Mouse (Mus musculus): ENCODE data around the gene Mrpl30. TPM values are rescaled to one million over a fixed set of nuclear protein-coding genes. Genes with fewer than 3 reads are reported as not detected.

Mrpl30 gene
- polyA plus RNA-seq, 1 experiment = 142 TPM

- Histone ChIP-seq H3K4me3 (ENCODE audit: insufficient read depth, low read length) (peak overlapping the region; percentile 58; the same call in 1 of the 2 replicates), H3K4me1 (ENCODE audit: control insufficient read depth, insufficient read depth, low read length) (no peaks in the 10 kb centered on the region), H3K27ac (ENCODE audit: insufficient read depth, low read length) (no peak overlapping the region)
- TF ChIP-seq POLR2A (IDR thresholded peaks at IDR 0.05; ENCODE audit: extremely low read depth, insufficient read depth, low read length) (no peak), CTCF (IDR thresholded peaks at IDR 0.05; ENCODE audit: extremely low read depth, insufficient read depth, low read length) (no peak)
Measured at GRCm38 (mm10) chr1:37891400-37891799, 1.1 kb downstream of the Mrpl30 start.

GRCm38 (mm10) chr1:37894606-37895005, 4.3 kb downstream of the Mrpl30 start:
- Histone ChIP-seq H3K4me1 (ENCODE audit: control insufficient read depth, insufficient read depth, low read length) (no peaks in the 10 kb centered on the region), H3K4me3 (ENCODE audit: insufficient read depth, low read length) (no peak overlapping the region), H3K27ac (ENCODE audit: insufficient read depth, low read length) (no peak overlapping the region)
- TF ChIP-seq CTCF (IDR thresholded peaks at IDR 0.05; ENCODE audit: extremely low read depth, insufficient read depth, low read length) (no peak), POLR2A (IDR thresholded peaks at IDR 0.05; ENCODE audit: extremely low read depth, insufficient read depth, low read length) (no peak)

- no peaks in the 10 kb centered on the region for H3K4me1 ChIP-seq (ENCODE audit: control insufficient read depth, insufficient read depth, low read length)
- no peak for TF ChIP-seq POLR2A (IDR thresholded peaks at IDR 0.05; ENCODE audit: extremely low read depth, insufficient read depth, low read length)
- TF ChIP-seq CTCF (IDR thresholded peaks at IDR 0.05; ENCODE audit: extremely low read depth, insufficient read depth, low read length) = no peak
- H3K4me3 ChIP-seq (ENCODE audit: insufficient read depth, low read length) = no peak overlapping the region
- no peak overlapping the region for H3K27ac ChIP-seq (ENCODE audit: insufficient read depth, low read length)
Measured at GRCm38 (mm10) chr1:37899816-37900215, 9.5 kb downstream of the Mrpl30 start.

GRCm38 (mm10) chr1:37900288-37900687, 10.0 kb downstream of the Mrpl30 start:
- H3K4me1 ChIP-seq (ENCODE audit: control insufficient read depth, insufficient read depth, low read length) = no peaks in the 10 kb centered on the region
- TF ChIP-seq POLR2A (IDR thresholded peaks at IDR 0.05; ENCODE audit: extremely low read depth, insufficient read depth, low read length) (no peak), CTCF (IDR thresholded peaks at IDR 0.05; ENCODE audit: extremely low read depth, insufficient read depth, low read length) (no peak)
- H3K4me3 ChIP-seq (ENCODE audit: insufficient read depth, low read length) = no peak overlapping the region

GRCm38 (mm10) chr1:37903178-37903577, 12.9 kb downstream of the Mrpl30 start:
- no peak overlapping the region for H3K27ac ChIP-seq (ENCODE audit: insufficient read depth, low read length)
- H3K4me3 ChIP-seq (ENCODE audit: insufficient read depth, low read length) = no peak overlapping the region
- TF ChIP-seq CTCF (IDR thresholded peaks at IDR 0.05; ENCODE audit: extremely low read depth, insufficient read depth, low read length) (peak; percentile 40; the same call in 1 of the 2 replicates), POLR2A (IDR thresholded peaks at IDR 0.05; ENCODE audit: extremely low read depth, insufficient read depth, low read length) (no peak)
- no peaks in the 10 kb centered on the region for H3K4me1 ChIP-seq (ENCODE audit: control insufficient read depth, insufficient read depth, low read length)

More at GRCm38 (mm10) chr1:37900288-37900687, 10.0 kb downstream of the Mrpl30 start:
- no peak overlapping the region for H3K27ac ChIP-seq (ENCODE audit: insufficient read depth, low read length)

GRCm38 (mm10) chr1:37912751-37913150, 22.5 kb downstream of the Mrpl30 start:
- no peak overlapping the region for H3K27ac ChIP-seq (ENCODE audit: insufficient read depth, low read length)
- TF ChIP-seq POLR2A (IDR thresholded peaks at IDR 0.05; ENCODE audit: extremely low read depth, insufficient read depth, low read length) (no peak), CTCF (IDR thresholded peaks at IDR 0.05; ENCODE audit: extremely low read depth, insufficient read depth, low read length) (no peak)
- no peak overlapping the region for H3K4me3 ChIP-seq (ENCODE audit: insufficient read depth, low read length)
- H3K4me1 ChIP-seq (ENCODE audit: control insufficient read depth, insufficient read depth, low read length) = no peaks in the 10 kb centered on the region

GRCm38 (mm10) chr1:37916393-37916792, 26.1 kb downstream of the Mrpl30 start, which contains the start of gene Lyg2:
Gene Lyg2, minus strand, starts transcription at chr1:37916493.
- Histone ChIP-seq H3K4me1 (ENCODE audit: control insufficient read depth, insufficient read depth, low read length) (no peaks in the 10 kb centered on the region), H3K4me3 (ENCODE audit: insufficient read depth, low read length) (no peak within 1 kb of the TSS), H3K27ac (ENCODE audit: insufficient read depth, low read length) (no peak within 1 kb of the TSS)
- TF ChIP-seq CTCF (IDR thresholded peaks at IDR 0.05; ENCODE audit: extremely low read depth, insufficient read depth, low read length) = no peak
- TF ChIP-seq POLR2A (IDR thresholded peaks at IDR 0.05; ENCODE audit: extremely low read depth, insufficient read depth, low read length) = no peak

GRCm38 (mm10) chr1:37917666-37918065, 27.4 kb downstream of the Mrpl30 start:
- no peak for TF ChIP-seq CTCF (IDR thresholded peaks at IDR 0.05; ENCODE audit: extremely low read depth, insufficient read depth, low read length)
- TF ChIP-seq POLR2A (IDR thresholded peaks at IDR 0.05; ENCODE audit: extremely low read depth, insufficient read depth, low read length) = no peak
- Histone ChIP-seq H3K4me3 (ENCODE audit: insufficient read depth, low read length) (no peak overlapping the region), H3K4me1 (ENCODE audit: control insufficient read depth, insufficient read depth, low read length) (no peaks in the 10 kb centered on the region), H3K27ac (ENCODE audit: insufficient read depth, low read length) (no peak overlapping the region)

- TF ChIP-seq POLR2A (IDR thresholded peaks at IDR 0.05; ENCODE audit: extremely low read depth, insufficient read depth, low read length) (no peak), CTCF (IDR thresholded peaks at IDR 0.05; ENCODE audit: extremely low read depth, insufficient read depth, low read length) (no peak)
- Histone ChIP-seq H3K4me1 (ENCODE audit: control insufficient read depth, insufficient read depth, low read length) (no peaks in the 10 kb centered on the region), H3K27ac (ENCODE audit: insufficient read depth, low read length) (no peak overlapping the region), H3K4me3 (ENCODE audit: insufficient read depth, low read length) (no peak overlapping the region)
Measured at GRCm38 (mm10) chr1:37918096-37918495, 27.8 kb downstream of the Mrpl30 start.

GRCm38 (mm10) chr1:37922536-37922935, 32.3 kb downstream of the Mrpl30 start:
- Histone ChIP-seq H3K27ac (ENCODE audit: insufficient read depth, low read length) (no peak overlapping the region), H3K4me3 (ENCODE audit: insufficient read depth, low read length) (no peak overlapping the region), H3K4me1 (ENCODE audit: control insufficient read depth, insufficient read depth, low read length) (no peaks in the 10 kb centered on the region)
- TF ChIP-seq CTCF (IDR thresholded peaks at IDR 0.05; ENCODE audit: extremely low read depth, insufficient read depth, low read length) = no peak
- no peak for TF ChIP-seq POLR2A (IDR thresholded peaks at IDR 0.05; ENCODE audit: extremely low read depth, insufficient read depth, low read length)

Data from cortical plate, adult 2 months (tissue).